Mouse (Mus musculus) right cerebral cortex, postnatal 4 days (tissue): ENCODE results near the gene Vmac.
A peak's percentile ranks its signal among the peaks of the same experiment; 100 is the strongest.

ENCODE experiments used
- DNase-seq: peaks from one replicate; pipeline ENCODE4 v3.0.0-alpha.2; 2022

Vmac gene

GRCm38 (mm10) chr17:56738221-56738620 lies 20.4 kb upstream of the Vmac start:
- no peak for DNase-seq

- DNase-seq: no peak
Measured at GRCm38 (mm10) chr17:56736534-56736933, 18.7 kb upstream of the Vmac start.

- DNase-seq: no peak
Measured at GRCm38 (mm10) chr17:56729656-56730055, 11.8 kb upstream of the Vmac start.

- no peak for DNase-seq
Measured at GRCm38 (mm10) chr17:56729151-56729550, 11.3 kb upstream of the Vmac start.

GRCm38 (mm10) chr17:56728117-56728516 lies 10.3 kb upstream of the Vmac start:
- no peak for DNase-seq

GRCm38 (mm10) chr17:56727659-56728058 lies 9.8 kb upstream of the Vmac start:
- no peak for DNase-seq

GRCm38 (mm10) chr17:56727029-56727649 lies 9.3 kb upstream of the Vmac start:
- DNase-seq: no peak

- no peak for DNase-seq
Measured at GRCm38 (mm10) chr17:56723419-56724161, 5.8 kb upstream of the Vmac start.

- no peak for DNase-seq
Measured at GRCm38 (mm10) chr17:56722441-56722840, 4.6 kb upstream of the Vmac start.

GRCm38 (mm10) chr17:56716655-56717362 lies 1.0 kb downstream of the Vmac start:
- DNase-seq: peak; percentile 91

GRCm38 (mm10) chr17:56715914-56716654 lies 1.7 kb downstream of the Vmac start:
- DNase-seq: no peak

- no peak for DNase-seq
Measured at GRCm38 (mm10) chr17:56715360-56715759, 2.5 kb downstream of the Vmac start.

GRCm38 (mm10) chr17:56709708-56710107 lies 8.1 kb downstream of the Vmac start:
- DNase-seq: no peak

GRCm38 (mm10) chr17:56708692-56709091 lies 9.1 kb downstream of the Vmac start:
- DNase-seq: no peak

GRCm38 (mm10) chr17:56706515-56706914 lies 11.3 kb downstream of the Vmac start:
- DNase-seq: no peak

- no peak for DNase-seq
Measured at GRCm38 (mm10) chr17:56703038-56703437, 14.8 kb downstream of the Vmac start.

GRCm38 (mm10) chr17:56700451-56700850 lies 17.4 kb downstream of the Vmac start:
- DNase-seq: no peak

- peak; percentile 49 for DNase-seq
Measured at GRCm38 (mm10) chr17:56693851-56694310, 23.9 kb downstream of the Vmac start.

GRCm38 (mm10) chr17:56693395-56693794 lies 24.4 kb downstream of the Vmac start:
- DNase-seq: no peak

GRCm38 (mm10) chr17:56688689-56689088 lies 29.1 kb downstream of the Vmac start:
- DNase-seq: no peak

- DNase-seq: no peak
Measured at GRCm38 (mm10) chr17:56688045-56688444, 29.8 kb downstream of the Vmac start.

- DNase-seq: no peak
Measured at GRCm38 (mm10) chr17:56686801-56687200, 31.0 kb downstream of the Vmac start.

- no peak for DNase-seq
Measured at GRCm38 (mm10) chr17:56684649-56685048, 33.2 kb downstream of the Vmac start.
